Mouse (Mus musculus) cerebellum, postnatal 14 days (tissue): ENCODE measurements at regions not wholly inside any gene's neighbourhood (a gene's known extent, or its start where the extent isn't known, plus 50 kb on each side); places are given as distances from the start of the nearest gene placed in this dataset.
A peak's percentile ranks its signal among the peaks of the same experiment; 100 is the strongest.

Experiments
- DNase-seq, 2 experiments: peaks; one replicate each; pipeline ENCODE4 v3.0.0; 2021; ENCODE audit warnings: mixed read lengths in 2 of 2

DNA sequence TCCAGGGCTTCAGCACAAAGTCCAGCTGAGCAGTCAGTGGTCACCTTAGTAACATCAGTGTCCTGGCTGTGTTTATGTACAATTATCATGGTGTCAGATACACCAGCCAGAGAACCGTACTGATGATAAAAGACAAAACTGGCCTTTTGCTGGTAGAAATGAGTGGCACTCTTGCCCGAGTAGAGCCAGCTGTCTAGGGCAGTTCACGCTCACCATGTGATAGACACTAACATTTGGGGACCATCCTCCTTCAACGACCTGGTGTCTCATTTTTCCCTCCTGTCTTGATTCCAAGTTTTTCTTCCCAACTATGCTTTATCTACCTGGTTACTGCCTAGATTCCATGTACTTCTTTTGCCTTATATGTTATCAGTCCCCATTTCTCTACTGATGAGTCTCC is 349.3 kb downstream of the Lpin1 start:
- no peak for DNase-seq

GRCm38 (mm10) chr12:16260981-16261380 is 349.8 kb downstream of the Lpin1 start:
- no peak for DNase-seq

GRCm38 (mm10) chr12:16260501-16260900 is 350.3 kb downstream of the Lpin1 start:
- no peak for DNase-seq

- no peak for DNase-seq
These were observed 360.1 kb downstream of the Lpin1 start for GRCm38 (mm10) chr12:16250621-16251020.

GRCm38 (mm10) chr12:16250096-16250495 is 360.7 kb downstream of the Lpin1 start:
- DNase-seq, result no peak

DNA sequence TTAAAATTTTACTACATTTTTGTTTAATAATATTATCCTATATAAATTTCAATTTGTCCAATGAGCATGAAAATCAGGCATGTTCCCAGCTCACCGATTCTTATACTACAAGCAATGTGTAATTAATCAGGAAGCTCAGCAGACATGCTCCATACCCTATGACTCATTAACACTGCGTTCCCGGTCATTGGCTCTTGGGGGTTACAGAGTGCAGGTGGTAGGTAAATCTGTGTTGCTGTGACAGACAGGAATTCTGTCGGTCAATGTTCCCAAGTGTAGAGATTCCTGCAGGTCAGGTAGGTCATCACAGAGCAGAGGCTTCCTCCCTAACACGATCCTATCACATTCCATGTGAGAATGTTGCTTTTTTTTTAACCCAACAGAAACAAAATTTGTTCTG is 371.0 kb downstream of the Lpin1 start:
- DNase-seq, result no peak

GRCm38 (mm10) chr12:16237498-16237897 is 373.3 kb downstream of the Lpin1 start:
- peak; percentile 72 to 86 for DNase-seq

- no peak for DNase-seq
These were observed 377.2 kb downstream of the Lpin1 start for GRCm38 (mm10) chr12:16233559-16233958.

- no peak for DNase-seq
These were observed 377.9 kb downstream of the Lpin1 start for GRCm38 (mm10) chr12:16232828-16233227.

GRCm38 (mm10) chr12:16232051-16232450 is 378.7 kb downstream of the Lpin1 start:
- DNase-seq, result peak; percentile 45 to 47

GRCm38 (mm10) chr12:16231093-16231492 is 379.7 kb downstream of the Lpin1 start:
- no peak for DNase-seq

DNA sequence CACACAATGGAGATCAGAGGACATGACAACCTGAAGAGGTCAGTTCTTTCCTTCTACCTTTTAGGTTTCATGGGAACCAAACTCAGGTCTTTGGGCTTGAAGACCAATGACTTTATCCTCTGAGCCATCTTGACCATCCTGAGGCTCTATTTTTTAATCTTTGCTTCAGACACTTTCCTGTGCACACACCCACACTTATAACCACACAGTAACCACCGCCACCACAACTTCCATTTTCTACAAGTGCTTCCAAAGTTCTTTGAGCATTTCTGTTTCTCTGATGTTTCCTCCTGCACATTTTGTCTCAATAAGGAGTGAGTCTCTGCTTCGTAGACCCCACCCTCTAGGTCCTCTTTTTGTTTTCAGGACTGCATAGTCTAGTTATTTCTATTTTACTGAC is 385.3 kb downstream of the Lpin1 start:
- DNase-seq, result no peak

DNA sequence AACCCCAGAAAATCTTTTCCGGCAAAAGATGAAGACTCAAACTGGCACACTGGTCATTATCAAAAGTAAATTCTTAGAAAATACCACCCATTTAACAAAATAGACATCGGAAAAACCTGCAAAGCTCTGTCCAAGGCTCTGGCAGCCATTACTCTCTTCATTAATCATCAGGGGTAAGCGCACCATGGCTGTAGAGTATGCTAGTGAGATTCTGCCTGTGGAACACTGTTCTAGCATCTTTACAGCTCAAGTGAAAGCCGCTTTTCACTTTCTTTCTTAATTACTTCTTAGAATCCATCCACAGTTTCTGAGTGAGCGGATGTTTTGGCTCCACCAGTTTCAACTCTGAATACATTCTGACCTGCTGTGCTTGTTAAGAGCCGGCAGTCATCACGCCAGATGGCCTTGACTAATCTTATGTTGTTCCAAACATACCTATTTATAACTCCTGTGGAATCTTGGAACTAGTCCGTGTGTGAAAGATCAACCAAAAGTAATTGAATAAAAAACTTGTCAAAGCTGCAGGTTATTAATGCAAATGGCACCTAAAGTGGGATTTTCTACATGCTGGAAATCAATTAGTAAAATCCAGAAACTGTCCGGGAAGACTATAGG is 387.8 kb downstream of the Lpin1 start:
- DNase-seq, result peak; percentile 18 to 59

DNA sequence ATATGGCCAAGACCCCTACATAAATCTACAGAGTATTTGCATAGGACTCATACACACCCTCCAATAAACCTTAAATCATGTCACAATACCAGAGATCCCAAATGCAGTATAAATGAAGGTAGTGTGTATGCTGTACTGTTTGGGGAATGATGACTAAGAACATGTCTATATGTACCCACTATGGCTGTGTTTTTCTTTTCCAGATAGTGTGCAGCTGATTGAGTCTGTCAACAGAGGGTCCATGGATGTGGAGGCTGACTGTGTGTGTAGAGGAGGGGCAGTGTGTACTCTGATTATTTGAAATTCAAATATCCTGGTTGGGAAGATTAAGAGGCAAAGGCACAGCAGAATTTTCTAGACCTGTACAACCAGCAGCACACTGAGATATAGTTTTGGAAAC is 388.6 kb downstream of the Lpin1 start:
- DNase-seq, result no peak

GRCm38 (mm10) chr12:16221142-16221541 is 389.6 kb downstream of the Lpin1 start:
- no peak for DNase-seq

DNA sequence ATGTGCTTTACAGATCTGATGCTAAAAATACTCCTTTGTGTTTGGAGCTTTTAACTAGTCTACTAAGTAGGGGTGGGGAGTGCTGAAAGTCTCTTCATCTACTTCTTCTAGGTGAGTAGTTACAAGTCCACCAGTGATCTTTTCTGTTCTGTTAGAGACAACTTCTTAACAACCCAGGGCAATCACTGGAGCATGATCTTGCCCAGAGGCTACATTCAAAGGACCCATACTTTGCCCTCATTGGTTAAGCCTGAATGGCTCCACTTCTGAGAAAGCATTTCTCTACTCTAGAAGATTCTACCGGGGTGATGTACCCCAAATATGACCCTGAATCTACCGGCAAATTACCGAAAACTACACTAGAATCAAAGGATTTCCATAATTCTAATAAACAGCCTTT is 390.2 kb downstream of the Lpin1 start:
- no peak for DNase-seq

- DNase-seq, result no peak
These were observed 391.9 kb downstream of the Lpin1 start for GRCm38 (mm10) chr12:16218906-16219305.

DNA sequence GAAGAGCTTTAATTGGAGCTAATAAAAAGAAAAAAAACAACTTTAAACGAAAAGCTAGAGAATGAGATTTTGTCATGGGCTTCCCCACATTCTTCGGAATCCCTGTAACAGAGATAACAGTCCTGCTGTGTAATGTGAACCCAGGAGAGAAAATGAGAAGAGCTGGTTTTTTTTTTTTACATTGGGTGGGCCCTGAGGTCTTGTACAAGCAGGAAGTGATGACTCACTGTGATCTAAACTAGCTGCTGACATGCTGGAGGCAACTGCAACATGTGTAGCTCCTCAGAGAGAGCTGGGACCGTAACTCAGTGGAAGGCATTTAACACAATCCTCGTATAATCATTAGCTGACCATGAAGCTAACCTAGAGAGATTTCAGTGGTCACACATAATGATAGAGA is 393.8 kb upstream of the Trib2 start:
- no peak for DNase-seq

- no peak for DNase-seq
These were observed 393.4 kb upstream of the Trib2 start for GRCm38 (mm10) chr12:16210111-16210510.

GRCm38 (mm10) chr12:16204941-16205340 is 388.2 kb upstream of the Trib2 start:
- peak; percentile 26 to 45 for DNase-seq

DNA sequence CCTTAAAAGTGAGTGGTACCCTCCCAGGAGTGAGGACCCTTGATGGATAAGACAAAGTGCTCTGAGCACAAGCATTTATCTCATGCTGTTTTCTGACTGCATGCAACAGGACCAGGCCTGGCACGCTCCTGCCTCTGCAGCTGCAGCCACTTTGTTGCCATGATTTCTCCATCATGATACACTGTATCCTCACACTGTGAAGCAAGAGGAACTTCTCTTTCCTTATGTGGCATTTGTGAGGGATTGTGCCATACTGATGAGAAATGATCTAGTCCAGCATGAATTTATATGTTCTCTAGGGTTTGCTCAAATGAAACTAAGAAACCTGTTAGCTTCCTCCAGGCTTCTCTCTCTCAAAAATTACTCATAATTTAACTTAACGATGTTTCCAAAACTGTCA is 380.2 kb upstream of the Trib2 start:
- DNase-seq, result no peak

DNA sequence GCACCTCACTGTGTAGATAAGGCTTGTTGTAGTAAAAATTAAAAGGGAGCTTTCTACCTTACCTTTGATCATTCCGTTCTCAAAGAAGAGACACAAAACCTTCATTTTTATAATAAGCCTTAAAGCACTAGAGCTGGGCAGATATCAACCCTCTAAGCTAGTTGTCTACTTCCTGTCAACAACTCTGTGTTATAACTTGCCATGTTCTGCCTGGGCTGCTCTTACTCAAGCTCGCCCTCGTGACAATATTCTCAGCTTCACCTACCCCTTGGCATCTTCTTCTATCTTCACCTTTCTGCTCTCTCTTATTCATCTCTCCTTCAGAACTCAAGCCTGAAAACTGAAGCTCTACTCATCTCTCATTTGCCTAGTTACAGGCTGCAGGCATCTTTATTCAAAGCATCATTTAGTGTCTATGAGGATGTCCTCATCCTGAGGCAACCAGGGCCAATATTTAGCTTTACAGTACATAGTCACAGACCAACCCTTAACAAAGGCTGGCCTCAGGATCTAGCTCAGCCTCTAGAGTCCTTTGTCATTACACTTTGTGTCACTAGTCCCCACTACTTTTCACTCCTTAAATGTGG is 375.2 kb upstream of the Trib2 start:
- no peak for DNase-seq

DNA sequence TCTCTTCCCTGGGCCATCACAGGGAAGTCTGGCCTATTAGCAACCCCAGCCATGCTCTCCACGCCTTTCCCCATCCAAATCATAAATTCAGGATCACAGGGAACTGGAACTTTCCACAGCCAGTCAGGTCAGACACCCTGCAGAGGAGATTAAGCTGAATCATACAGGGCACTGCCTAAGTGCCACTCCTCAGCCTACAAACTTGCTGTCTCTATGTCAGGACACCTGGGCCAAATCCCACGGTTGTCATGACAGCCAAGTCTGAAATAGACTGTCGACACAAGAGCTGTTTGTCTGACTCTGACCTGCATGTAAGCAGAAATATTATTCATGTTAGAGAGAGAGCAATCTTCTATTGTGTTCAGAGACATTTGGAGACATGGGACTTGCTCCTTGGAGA is 374.0 kb upstream of the Trib2 start:
- no peak for DNase-seq

DNA sequence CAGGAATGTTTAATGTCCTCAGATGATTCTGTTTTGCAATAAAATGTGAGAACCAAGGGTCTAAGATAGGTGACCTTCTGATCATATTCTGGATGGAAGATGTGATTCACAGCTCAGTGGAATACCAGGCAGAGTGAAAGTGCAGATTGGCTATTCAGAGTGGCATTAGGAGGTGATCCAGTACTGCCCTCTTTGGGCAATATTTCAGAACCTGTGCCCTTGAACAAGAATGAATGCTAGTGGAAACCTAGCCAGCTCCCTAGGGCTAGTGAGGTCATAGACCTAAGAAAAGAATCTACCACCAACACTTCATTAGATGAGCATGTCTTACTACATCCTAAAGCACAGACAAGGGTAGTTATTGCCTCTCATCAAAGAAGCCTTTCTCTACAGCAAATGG is 372.7 kb upstream of the Trib2 start:
- no peak for DNase-seq

DNA sequence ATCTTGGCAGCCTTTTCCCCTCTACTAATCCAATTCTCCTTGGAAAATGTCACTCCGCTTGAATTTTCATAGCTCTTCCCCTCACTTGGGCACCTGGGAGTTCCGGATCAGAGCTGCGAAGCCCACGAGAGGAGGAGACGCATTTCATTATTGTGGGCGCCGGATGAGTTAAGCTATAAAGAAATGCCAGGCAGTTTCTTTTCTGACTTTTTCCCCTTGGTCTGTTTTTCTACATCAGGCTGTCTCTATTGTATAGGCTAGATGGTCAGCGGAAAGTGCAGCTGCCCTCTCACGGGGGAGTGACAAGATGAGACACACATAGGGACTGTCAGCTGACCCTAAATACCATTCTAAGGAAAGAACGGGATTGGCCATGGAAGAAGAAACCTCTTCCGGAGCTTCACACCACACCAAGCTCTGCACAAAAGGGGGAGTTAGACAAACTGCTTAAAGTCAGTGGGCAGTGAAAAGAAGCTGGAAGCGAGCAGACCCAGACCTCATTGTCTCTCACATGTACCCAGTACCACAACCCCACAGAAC is 369.3 kb upstream of the Trib2 start:
- no peak for DNase-seq
